Mouse (Mus musculus): Measurements from ENCODE around the gene Lrrc4.

Lrrc4 gene

GRCm38 (mm10) chr6:28825894-28826293 is 5.7 kb downstream of the Lrrc4 start:
- DNase-seq (ENCODE audit: low read depth, low spot score), result no peak

GRCm38 (mm10) chr6:28823802-28824201 is 7.7 kb downstream of the Lrrc4 start:
- no peak for DNase-seq (ENCODE audit: low read depth, low spot score)

GRCm38 (mm10) chr6:28823375-28823774 is 8.2 kb downstream of the Lrrc4 start:
- DNase-seq (ENCODE audit: low read depth, low spot score), result no peak

GRCm38 (mm10) chr6:28822296-28822695 is 9.3 kb downstream of the Lrrc4 start:
- no peak for DNase-seq (ENCODE audit: low read depth, low spot score)

GRCm38 (mm10) chr6:28819509-28820358 is 11.8 kb downstream of the Lrrc4 start:
- no peak for DNase-seq (ENCODE audit: low read depth, low spot score)

- no peak for DNase-seq (ENCODE audit: low read depth, low spot score)
Observed at GRCm38 (mm10) chr6:28817039-28817438, 14.5 kb downstream of the Lrrc4 start.

GRCm38 (mm10) chr6:28814895-28815294 is 16.7 kb downstream of the Lrrc4 start:
- DNase-seq (ENCODE audit: low read depth, low spot score), result no peak

GRCm38 (mm10) chr6:28813057-28813456 is 18.5 kb downstream of the Lrrc4 start:
- no peak for DNase-seq (ENCODE audit: low read depth, low spot score)

GRCm38 (mm10) chr6:28804751-28805150 is 26.8 kb downstream of the Lrrc4 start:
- no peak for DNase-seq (ENCODE audit: low read depth, low spot score)

GRCm38 (mm10) chr6:28803678-28804279 is 27.8 kb downstream of the Lrrc4 start:
- DNase-seq (ENCODE audit: low read depth, low spot score), result no peak

GRCm38 (mm10) chr6:28800976-28801375 is 30.6 kb downstream of the Lrrc4 start:
- DNase-seq (ENCODE audit: low read depth, low spot score), result no peak

GRCm38 (mm10) chr6:28799818-28800217 is 31.7 kb downstream of the Lrrc4 start:
- no peak for DNase-seq (ENCODE audit: low read depth, low spot score)

GRCm38 (mm10) chr6:28795792-28796515 is 35.6 kb downstream of the Lrrc4 start:
- no peak for DNase-seq (ENCODE audit: low read depth, low spot score)

GRCm38 (mm10) chr6:28795380-28795779 is 36.2 kb downstream of the Lrrc4 start:
- DNase-seq (ENCODE audit: low read depth, low spot score), result no peak

GRCm38 (mm10) chr6:28791809-28792208 is 39.7 kb downstream of the Lrrc4 start:
- DNase-seq (ENCODE audit: low read depth, low spot score), result no peak

GRCm38 (mm10) chr6:28791183-28791582 is 40.4 kb downstream of the Lrrc4 start:
- no peak for DNase-seq (ENCODE audit: low read depth, low spot score)

- DNase-seq (ENCODE audit: low read depth, low spot score), result no peak
Observed at GRCm38 (mm10) chr6:28789685-28790084, 41.9 kb downstream of the Lrrc4 start.

GRCm38 (mm10) chr6:28787133-28787532 is 44.4 kb downstream of the Lrrc4 start:
- no peak for DNase-seq (ENCODE audit: low read depth, low spot score)

GRCm38 (mm10) chr6:28785770-28786169 is 45.8 kb downstream of the Lrrc4 start:
- DNase-seq (ENCODE audit: low read depth, low spot score), result no peak

- no peak for DNase-seq (ENCODE audit: low read depth, low spot score)
Observed at GRCm38 (mm10) chr6:28783953-28784352, 47.6 kb downstream of the Lrrc4 start.

GRCm38 (mm10) chr6:28783082-28783647 is 48.4 kb downstream of the Lrrc4 start:
- DNase-seq (ENCODE audit: low read depth, low spot score), result no peak

GRCm38 (mm10) chr6:28781696-28782095 is 49.9 kb downstream of the Lrrc4 start:
- no peak for DNase-seq (ENCODE audit: low read depth, low spot score)
